15 mouse cellular contexts compared by ENCODE assay signal in the genomic region with DNA sequence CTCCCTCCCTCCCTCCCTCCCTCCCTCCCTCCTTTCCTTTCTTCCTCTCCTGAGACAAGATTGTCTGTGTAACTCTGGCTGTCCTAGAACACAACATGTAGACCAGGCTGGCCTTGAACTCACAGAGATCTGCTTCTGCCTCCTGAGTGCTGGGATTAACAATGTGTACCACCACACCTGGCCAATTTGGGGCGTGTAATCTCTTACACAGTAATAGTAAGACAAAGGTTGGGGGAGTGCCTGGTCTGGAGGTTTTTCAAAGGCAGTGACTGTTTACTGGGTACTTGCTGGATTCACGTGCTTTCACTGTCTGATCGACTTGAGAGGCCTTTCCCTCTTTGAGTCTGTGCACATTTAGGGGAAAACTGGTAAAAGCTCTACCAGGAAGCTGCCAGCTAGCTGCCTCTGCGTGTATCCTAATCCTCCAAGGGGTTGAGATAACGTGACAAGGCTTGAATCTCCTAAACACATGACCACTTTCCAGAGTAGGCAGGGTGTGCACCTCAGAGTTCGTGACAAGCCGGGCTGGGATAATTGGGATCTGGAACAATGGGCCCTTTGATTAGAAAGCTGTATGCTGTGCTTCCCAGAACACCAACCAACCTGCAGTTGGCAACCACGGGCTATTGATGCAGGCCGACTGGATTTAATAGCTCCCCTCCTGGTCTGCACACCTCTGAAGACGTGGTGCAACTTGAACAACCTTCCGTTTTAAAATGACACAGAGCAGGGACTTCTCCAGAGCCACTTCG. TPM values are rescaled to one million over a fixed set of nuclear protein-coding genes. Genes with fewer than 3 reads are reported as not detected.
DNase-seq lines count a peak whose midpoint lies in the region; ATAC-seq and TF ChIP-seq lines count a peak whose summit lies in the region.
"Had no signal": no experiment of that assay in that cellular context is flagged by ENCODE, and none has a peak within 500 bp of the region (broad histone marks: within the 10 kb centered on the region; RNA-seq: fewer than 3 reads in every experiment).

No protein-coding gene starts in this region.

- H3K9ac ChIP-seq in kidney, embryonic 15.5 days, result no peak overlapping the region
- H3K9ac ChIP-seq in forebrain, embryonic 14.5 days (ENCODE audit: low read length), result 0 out of 2 replicates have a peak overlapping the region, but pooled peaks have one; percentile 41
- no peak overlapping the region for H3K9ac ChIP-seq in limb, embryonic 14.5 days (ENCODE audit: low read depth, low read length, severe bottlenecking)
- H3K9ac ChIP-seq: heart, embryonic 12.5 days; limb, embryonic 15.5 days; neural tube, embryonic 13.5 days had no signal

- H3K4me1 ChIP-seq in kidney, embryonic 15.5 days, result no peaks in the 10 kb centered on the region
- no peaks in the 10 kb centered on the region; the same call in 1 of the 2 replicates for H3K4me1 ChIP-seq in forebrain, embryonic 14.5 days (ENCODE audit: control insufficient read depth, insufficient read depth, low read length)
- H3K4me1 ChIP-seq in limb, embryonic 14.5 days (ENCODE audit: control insufficient read depth, insufficient read depth, low read length), result peaks cover 8% of the 10 kb centered on the region; the same call in 1 of the 2 replicates

- H3K27ac ChIP-seq in kidney, embryonic 15.5 days, result 0 out of 2 replicates have a peak overlapping the region, but pooled peaks have one; percentile 3
- peak overlapping the region; percentile 57; the same call in 1 of the 2 replicates for H3K27ac ChIP-seq in forebrain, embryonic 14.5 days (ENCODE audit: low read depth, low read length)
- peak overlapping the region; percentile 52; the same call in 1 of the 2 replicates for H3K27ac ChIP-seq in limb, embryonic 14.5 days (replicated peaks; ENCODE audit: low read depth, low read length)
- H3K27ac ChIP-seq: limb, embryonic 15.5 days; neural tube, embryonic 13.5 days had no signal

- WGBS in kidney, embryonic 15.5 days, result 53% methylated on average over 12 of the region's 12 CpGs
- WGBS in forebrain, embryonic 14.5 days, result 11% methylated on average over 12 of the region's 12 CpGs
- WGBS in limb, embryonic 14.5 days, result 32% methylated on average over 12 of the region's 12 CpGs

- no peak for DNase-seq in kidney, adult 11 months
- peak; percentile 67 for DNase-seq in ZHBTc4 (ENCODE audit: low read depth, low spot score)
- DNase-seq in forebrain, embryonic 14.5 days (ENCODE audit: low spot score), result peak; percentile 81
- DNase-seq in limb, embryonic 14.5 days (ENCODE audit: low spot score), result no peak
- no peak for DNase-seq in urinary bladder, adult 18-20 months (ENCODE audit: low spot score in 2 of 2)
- DNase-seq in heart, adult 11 months, result no peak
- no peak for DNase-seq in heart, postnatal 4 days
- DNase-seq: B cell, adult 2 months; cerebellum, postnatal 14 days; lung, postnatal 4 days had no signal

- no peak overlapping the region for H3K4me2 ChIP-seq in kidney, embryonic 15.5 days
- H3K4me2 ChIP-seq in forebrain, embryonic 14.5 days (ENCODE audit: low read length), result no peak overlapping the region
- H3K4me2 ChIP-seq in limb, embryonic 14.5 days (replicated peaks; ENCODE audit: low read depth, low read length, severe bottlenecking), result no peak overlapping the region
- H3K4me2 ChIP-seq: heart, embryonic 12.5 days; limb, embryonic 15.5 days; neural tube, embryonic 13.5 days had no signal

- TF ChIP-seq POLR2A in limb, embryonic 14.5 days (IDR thresholded peaks at IDR 0.05; ENCODE audit: borderline replicate concordance, extremely low read depth, insufficient read depth, insufficient read length), result no peak

- no peaks in the 10 kb centered on the region for H3K9me3 ChIP-seq in kidney, embryonic 15.5 days (replicated peaks)
- no peaks in the 10 kb centered on the region for H3K9me3 ChIP-seq in forebrain, embryonic 14.5 days (replicated peaks; ENCODE audit: control insufficient read depth, low read length)
- H3K9me3 ChIP-seq in limb, embryonic 14.5 days (ENCODE audit: control insufficient read depth, low read length), result no peaks in the 10 kb centered on the region
- H3K9me3 ChIP-seq: heart, embryonic 12.5 days; limb, embryonic 15.5 days; neural tube, embryonic 13.5 days had no signal

- no peaks in the 10 kb centered on the region for H3K27me3 ChIP-seq in kidney, embryonic 15.5 days
- H3K27me3 ChIP-seq in forebrain, embryonic 14.5 days (replicated peaks; ENCODE audit: control insufficient read depth, insufficient read depth, low read length), result no peaks in the 10 kb centered on the region
- no peaks in the 10 kb centered on the region for H3K27me3 ChIP-seq in limb, embryonic 14.5 days (ENCODE audit: control insufficient read depth, insufficient read depth, low read length)
- H3K27me3 ChIP-seq: heart, embryonic 12.5 days; limb, embryonic 15.5 days; neural tube, embryonic 13.5 days; Patski had no signal

- no peak for ATAC-seq in kidney, embryonic 15.5 days (replicated peaks; ENCODE audit: low FRiP score)
- ATAC-seq in forebrain, embryonic 14.5 days, result peak; percentile 79
- peak; percentile 30 for ATAC-seq in limb, embryonic 14.5 days (ENCODE audit: low FRiP score, low read depth)
- ATAC-seq: Patski had no signal

- no peak overlapping the region for H3K4me3 ChIP-seq in kidney, embryonic 15.5 days (replicated peaks)
- no peak overlapping the region for H3K4me3 ChIP-seq in forebrain, embryonic 14.5 days (ENCODE audit: low read depth, low read length)
- no peak overlapping the region for H3K4me3 ChIP-seq in limb, embryonic 14.5 days (replicated peaks; ENCODE audit: low read length)
- H3K4me3 ChIP-seq: heart, embryonic 12.5 days; limb, embryonic 15.5 days; neural tube, embryonic 13.5 days had no signal

- H3K36me3 ChIP-seq in kidney, embryonic 15.5 days, result no peaks in the 10 kb centered on the region
- H3K36me3 ChIP-seq in forebrain, embryonic 14.5 days (ENCODE audit: control insufficient read depth, insufficient read depth, low read length), result no peaks in the 10 kb centered on the region
- H3K36me3 ChIP-seq in limb, embryonic 14.5 days (ENCODE audit: control insufficient read depth, insufficient read depth, low read length), result no peaks in the 10 kb centered on the region
- H3K36me3 ChIP-seq: heart, embryonic 12.5 days; limb, embryonic 15.5 days; neural tube, embryonic 13.5 days had no signal

RNA-seq across cellular contexts. Expression of a gene that starts 54.8 kb away (rescaled TPM):
- 57.7 and 59.9 TPM in 2 replicates for polyA plus RNA-seq in kidney, embryonic 15.5 days (2015; fragmentation: Nextera tagmentation; extraction: Ambion mirVana)
- 58.1 and 67.3 TPM in 2 replicates for polyA plus RNA-seq in forebrain, embryonic 14.5 days (2014; fragmentation: Nextera tagmentation; extraction: Ambion mirVana)
- 23.1 and 26.6 TPM in 2 replicates for polyA plus RNA-seq in limb, embryonic 14.5 days (2012; rRNA removed)
- polyA plus RNA-seq in limb, embryonic 14.5 days (2014; fragmentation: Nextera tagmentation; extraction: Ambion mirVana), result 50.2 and 54.1 TPM in 2 replicates
- 10 to 100 TPM; 58.3 to 58.5 TPM for total RNA-seq in heart, postnatal 4 days (2021)

Comparison
In these comparisons a context has a peak if more than half of its experiments do, and no peak if none do; other contexts are left out.
1. H3K27ac ChIP-seq: peak in every context shown above with its lines; median percentile 57 in forebrain, embryonic 14.5 days; 52 in limb, embryonic 14.5 days; 3 in kidney, embryonic 15.5 days.
2. DNase-seq: peak in ZHBTc4 (single experiment) and forebrain, embryonic 14.5 days (single experiment); none in kidney, adult 11 months (single experiment), limb, embryonic 14.5 days (single experiment), urinary bladder, adult 18-20 months (0 of 2), heart, adult 11 months (single experiment) and heart, postnatal 4 days (single experiment).